9 mouse cellular contexts compared by ENCODE assay signal in the genomic region with DNA sequence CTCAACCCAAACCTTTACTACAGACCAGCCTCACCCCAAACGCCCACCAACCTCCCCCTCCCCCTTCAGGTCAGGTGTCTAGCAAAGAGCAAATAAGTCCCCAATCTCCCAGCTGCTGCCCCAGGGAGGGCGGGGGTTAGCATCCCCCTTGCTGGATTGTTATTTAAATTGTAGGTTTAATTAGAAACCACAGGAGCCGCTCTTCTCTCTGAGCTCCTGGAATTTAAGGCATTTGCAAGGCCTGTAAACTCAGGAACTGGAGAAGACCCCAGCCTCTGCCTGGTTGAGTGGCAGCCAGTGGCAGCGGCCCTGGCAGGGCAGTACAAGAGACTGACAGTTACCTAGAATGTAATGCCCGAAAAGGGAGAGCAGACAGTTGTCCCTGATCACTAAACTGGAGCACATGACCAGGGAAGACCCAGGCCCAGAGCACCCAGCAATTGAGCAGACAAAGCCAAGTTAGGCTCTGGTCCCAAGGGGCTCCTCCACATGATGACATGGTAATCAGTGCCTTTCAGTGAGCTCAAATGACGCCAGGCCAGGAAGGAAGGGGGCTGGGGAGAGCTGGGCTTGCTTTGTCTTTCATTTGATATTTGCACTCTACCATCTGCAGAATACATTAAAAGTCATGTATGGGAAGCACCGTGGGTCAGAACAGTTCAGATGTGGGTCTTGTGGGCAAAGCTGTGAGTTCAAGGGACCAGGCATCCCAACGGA. TPM values are rescaled to one million over a fixed set of nuclear protein-coding genes. Genes with fewer than 3 reads are reported as not detected.
DNase-seq lines count a peak whose midpoint lies in the region; ATAC-seq and TF ChIP-seq lines count a peak whose summit lies in the region.
"Had no signal": no experiment of that assay in that cellular context is flagged by ENCODE, and none has a peak within 500 bp of the region (broad histone marks: within the 10 kb centered on the region; RNA-seq: fewer than 3 reads in every experiment).

No protein-coding gene starts in this region.

- H3K27ac ChIP-seq in left cerebral cortex, adult 2 months = peak overlapping the region; percentile 32
- peak overlapping the region; percentile 86 for H3K27ac ChIP-seq in forebrain, embryonic 12.5 days
- peak overlapping the region; percentile 79 for H3K27ac ChIP-seq in limb, embryonic 10.5 days
- H3K27ac ChIP-seq: liver, embryonic 14.5 days had no signal

- H3K9ac ChIP-seq in forebrain, embryonic 12.5 days = no peak overlapping the region
- H3K9ac ChIP-seq: liver, embryonic 14.5 days had no signal

- DNase-seq in left cerebral cortex, adult 2 months (ENCODE audit: extremely low spot score in 1 of 2, low spot score in 2 of 2) = no peak
- DNase-seq in left cerebral cortex, postnatal 36 days (ENCODE audit: low spot score in 2 of 2) = no peak
- no peak for DNase-seq in limb, embryonic 10.5 days (ENCODE audit: low spot score)
- DNase-seq in retina, embryonic 14.5 days (ENCODE audit: low spot score) = peak; percentile 44
- DNase-seq in MN1 (ENCODE audit: low spot score) = no peak
- DNase-seq in urinary bladder, postnatal 10 days (ENCODE audit: low spot score) = no peak
- DNase-seq in adrenal gland, adult (ENCODE audit: inconsistent age in 2 of 2, low spot score in 1 of 2) = no peak

- peaks cover 77% of the 10 kb centered on the region for H3K4me1 ChIP-seq in forebrain, embryonic 12.5 days
- peaks cover 84% of the 10 kb centered on the region for H3K4me1 ChIP-seq in limb, embryonic 10.5 days

- TF ChIP-seq CTCF in left cerebral cortex, adult 2 months (IDR thresholded peaks at IDR 0.05) = no peak

- 3% methylated on average over 8 of the region's 8 CpGs for WGBS in forebrain, embryonic 12.5 days
- WGBS in limb, embryonic 10.5 days = 9% methylated on average over 8 of the region's 8 CpGs

- peaks cover 20% of the 10 kb centered on the region; the same call in 1 of the 2 replicates for H3K27me3 ChIP-seq in forebrain, embryonic 12.5 days
- no peaks in the 10 kb centered on the region for H3K27me3 ChIP-seq in limb, embryonic 10.5 days (ENCODE audit: low read depth, poor library complexity, severe bottlenecking)

- H3K36me3 ChIP-seq in forebrain, embryonic 12.5 days (replicated peaks) = 0 out of 2 replicates have a peak, but pooled peaks cover 6% of the 10 kb centered on the region
- peaks cover 19% of the 10 kb centered on the region for H3K36me3 ChIP-seq in limb, embryonic 10.5 days

- H3K4me2 ChIP-seq in forebrain, embryonic 12.5 days = peak overlapping the region; percentile 27

- ATAC-seq in forebrain, embryonic 12.5 days (ENCODE audit: low FRiP score) = peak; percentile 55

- intact Hi-C loops in left cerebral cortex, adult 2 months (cut with DNase I) = no loop called here
- intact Hi-C loops in left cerebral cortex, postnatal 36 days (cut with DNase I) = no loop called here

- H3K9me3 ChIP-seq in forebrain, embryonic 12.5 days = no peaks in the 10 kb centered on the region
- no peaks in the 10 kb centered on the region for H3K9me3 ChIP-seq in limb, embryonic 10.5 days (replicated peaks)

- H3K4me3 ChIP-seq in left cerebral cortex, adult 2 months = no peak overlapping the region
- no peak overlapping the region for H3K4me3 ChIP-seq in forebrain, embryonic 12.5 days (replicated peaks)
- peak overlapping the region; percentile 27; the same call in 1 of the 2 replicates for H3K4me3 ChIP-seq in limb, embryonic 10.5 days

RNA-seq across cellular contexts. Expression of a gene that starts 42.1 kb away (rescaled TPM):
- total RNA-seq in left cerebral cortex, adult 2 months (2021) = 10 to 100 TPM; 11.0 to 11.6 TPM
- total RNA-seq in left cerebral cortex, postnatal 36 days (2021) = 10 to 100 TPM; 11.5 to 14.5 TPM
- polyA plus RNA-seq in forebrain, embryonic 12.5 days (2016; fragmentation: Nextera tagmentation; extraction: Ambion mirVana) = 10.4 and 13.6 TPM in 2 replicates
- polyA plus RNA-seq in limb, embryonic 10.5 days (2016; fragmentation: Nextera tagmentation; extraction: Ambion mirVana) = 4.3 and 4.8 TPM in 2 replicates

Comparison
In these comparisons a context has a peak if more than half of its experiments do, and no peak if none do; other contexts are left out.
1. H3K27ac ChIP-seq: peak in every context shown above with its lines; median percentile 86 in forebrain, embryonic 12.5 days; 79 in limb, embryonic 10.5 days; 32 in left cerebral cortex, adult 2 months.